Comparison of ENCODE assay signal across 10 mouse cellular contexts in genomic region chr2:84883942-84884341, GRCm38 (mm10). TPM values are rescaled to one million over a fixed set of nuclear protein-coding genes. Genes with fewer than 3 reads are reported as not detected.
DNase-seq lines count a peak whose midpoint lies in the region; ATAC-seq and TF ChIP-seq lines count a peak whose summit lies in the region.
"Had no signal": no experiment of that assay in that cellular context is flagged by ENCODE, and none has a peak within 500 bp of the region (broad histone marks: within the 10 kb centered on the region; RNA-seq: fewer than 3 reads in every experiment).

No protein-coding gene starts in this region.

- WGBS in kidney, postnatal 0 days: 85% methylated on average over 4 of the region's 4 CpGs
- 69% methylated on average over 4 of the region's 4 CpGs for WGBS in embryonic facial prominence, embryonic 13.5 days
- WGBS in midbrain, embryonic 10.5 days: 59% methylated on average over 4 of the region's 4 CpGs

- H3K4me2 ChIP-seq in kidney, postnatal 0 days (ENCODE audit: low read length): no peak overlapping the region; the same call in 1 of the 2 replicates
- H3K4me2 ChIP-seq in embryonic facial prominence, embryonic 13.5 days: peak overlapping the region; percentile 52

- no peak for TF ChIP-seq POLR2A in cortical plate, adult 2 months (IDR thresholded peaks at IDR 0.05; ENCODE audit: extremely low read depth, insufficient read depth, low read length)

- no peak for DNase-seq in kidney, postnatal 0 days (ENCODE audit: low spot score)
- no peak for DNase-seq in kidney, adult 9 months
- no peak for DNase-seq in midbrain, embryonic 10.5 days (ENCODE audit: low spot score)
- no peak for DNase-seq in ovary, postnatal 36 days (ENCODE audit: low spot score)
- DNase-seq: heart, adult 2 months; kidney, adult 11 months had no signal

- no peak for ATAC-seq in kidney, postnatal 0 days (replicated peaks; ENCODE audit: low FRiP score, low read depth)
- no peak for ATAC-seq in embryonic facial prominence, embryonic 13.5 days (ENCODE audit: insufficient number of reproducible peaks, insufficient read depth, low FRiP score, low TSS enrichment, low read depth)
- no peak for ATAC-seq in activated CD4-positive, CD25-positive, alpha-beta regulatory T cell, adult 4 months

- peaks cover 35% of the 10 kb centered on the region for H3K27me3 ChIP-seq in kidney, postnatal 0 days (ENCODE audit: insufficient read depth, low read length)
- H3K27me3 ChIP-seq in embryonic facial prominence, embryonic 13.5 days: peaks cover 90% of the 10 kb centered on the region
- peaks cover 93% of the 10 kb centered on the region for H3K27me3 ChIP-seq in midbrain, embryonic 10.5 days (ENCODE audit: low read depth, poor library complexity, severe bottlenecking)

- 0 out of 2 replicates have a peak overlapping the region, but pooled peaks have one; percentile 8 for H3K4me3 ChIP-seq in kidney, postnatal 0 days (replicated peaks; ENCODE audit: low read depth, low read length)
- peak overlapping the region; percentile 67 for H3K4me3 ChIP-seq in cortical plate, adult 2 months (ENCODE audit: insufficient read depth, low read length)
- no peak overlapping the region for H3K4me3 ChIP-seq in embryonic facial prominence, embryonic 13.5 days
- H3K4me3 ChIP-seq in midbrain, embryonic 10.5 days: peak overlapping the region; percentile 43; the same call in 1 of the 2 replicates
- H3K4me3 ChIP-seq: heart, adult 2 months; lung, embryonic 15.5 days had no signal

- H3K36me3 ChIP-seq in kidney, postnatal 0 days (ENCODE audit: insufficient read depth, low read length): no peaks in the 10 kb centered on the region
- H3K36me3 ChIP-seq in embryonic facial prominence, embryonic 13.5 days: no peaks in the 10 kb centered on the region
- H3K36me3 ChIP-seq in midbrain, embryonic 10.5 days: no peaks in the 10 kb centered on the region
- H3K36me3 ChIP-seq: lung, embryonic 15.5 days had no signal

- H3K27ac ChIP-seq in kidney, postnatal 0 days: no peak overlapping the region
- no peak overlapping the region for H3K27ac ChIP-seq in cortical plate, adult 2 months (ENCODE audit: insufficient read depth, low read length)
- no peak overlapping the region for H3K27ac ChIP-seq in embryonic facial prominence, embryonic 13.5 days
- H3K27ac ChIP-seq in midbrain, embryonic 10.5 days (replicated peaks): 0 out of 2 replicates have a peak overlapping the region, but pooled peaks have one; percentile 13
- H3K27ac ChIP-seq: heart, adult 2 months; lung, embryonic 15.5 days had no signal

- H3K9me3 ChIP-seq in kidney, postnatal 0 days (replicated peaks; ENCODE audit: low read length): no peaks in the 10 kb centered on the region
- H3K9me3 ChIP-seq in embryonic facial prominence, embryonic 13.5 days: no peaks in the 10 kb centered on the region
- H3K9me3 ChIP-seq in midbrain, embryonic 10.5 days (replicated peaks): no peaks in the 10 kb centered on the region
- H3K9me3 ChIP-seq: lung, embryonic 15.5 days had no signal

- peaks cover 16% of the 10 kb centered on the region; the same call in 1 of the 2 replicates for H3K4me1 ChIP-seq in kidney, postnatal 0 days (replicated peaks; ENCODE audit: insufficient read depth, low read length)
- H3K4me1 ChIP-seq in cortical plate, adult 2 months (ENCODE audit: control insufficient read depth, insufficient read depth, low read length): 0 out of 2 replicates have a peak, but pooled peaks cover 1% of the 10 kb centered on the region
- peaks cover 44% of the 10 kb centered on the region for H3K4me1 ChIP-seq in embryonic facial prominence, embryonic 13.5 days
- H3K4me1 ChIP-seq in midbrain, embryonic 10.5 days: peaks cover 67% of the 10 kb centered on the region

- H3K9ac ChIP-seq in kidney, postnatal 0 days (ENCODE audit: low read depth, low read length): no peak overlapping the region
- no peak overlapping the region for H3K9ac ChIP-seq in embryonic facial prominence, embryonic 13.5 days
- H3K9ac ChIP-seq: lung, embryonic 15.5 days had no signal

- TF ChIP-seq CTCF in kidney, postnatal 0 days (IDR thresholded peaks at IDR 0.05; ENCODE audit: low read depth): no peak
- no peak for TF ChIP-seq CTCF in cortical plate, adult 2 months (IDR thresholded peaks at IDR 0.05; ENCODE audit: extremely low read depth, insufficient read depth, low read length)

RNA-seq across cellular contexts. Expression of gene Rtn4rl2, which starts 2.6 kb away (rescaled TPM):
- polyA plus RNA-seq in kidney, postnatal 0 days (2015; fragmentation: Nextera tagmentation; extraction: Ambion mirVana): 1.1 and 1.3 TPM in 2 replicates
- polyA plus RNA-seq in cortical plate, adult 2 months (2012; rRNA removed): 73.3 and 76.9 TPM in 2 replicates
- 1.0 and 1.3 TPM in 2 replicates for polyA plus RNA-seq in embryonic facial prominence, embryonic 13.5 days (2015; fragmentation: Nextera tagmentation; extraction: Ambion mirVana)
- 1.4 and 1.8 TPM in 2 replicates for polyA plus RNA-seq in midbrain, embryonic 10.5 days (2016; fragmentation: Nextera tagmentation; extraction: Ambion mirVana)
- not detected for polyA plus RNA-seq in activated CD4-positive, CD25-positive, alpha-beta regulatory T cell, adult 4 months (2017; shearing (Covaris generic))

RNA-seq across cellular contexts. Expression of gene Slc43a1, which starts 45.3 kb away (rescaled TPM):
- 8.3 and 8.5 TPM in 2 replicates for polyA plus RNA-seq in kidney, postnatal 0 days (2015; fragmentation: Nextera tagmentation; extraction: Ambion mirVana)
- polyA plus RNA-seq in cortical plate, adult 2 months (2012; rRNA removed): 0.13 and 0.52 TPM in 2 replicates
- polyA plus RNA-seq in embryonic facial prominence, embryonic 13.5 days (2015; fragmentation: Nextera tagmentation; extraction: Ambion mirVana): 16.5 and 17.0 TPM in 2 replicates
- 22.4 and 26.1 TPM in 2 replicates for polyA plus RNA-seq in midbrain, embryonic 10.5 days (2016; fragmentation: Nextera tagmentation; extraction: Ambion mirVana)
- polyA plus RNA-seq in activated CD4-positive, CD25-positive, alpha-beta regulatory T cell, adult 4 months (2017; shearing (Covaris generic)): 1 to 10 TPM; 3.7 to 7.6 TPM

RNA-seq across cellular contexts. Expression of gene Slc43a3, which starts 52.4 kb away (rescaled TPM):
- 36.7 and 41.4 TPM in 2 replicates for polyA plus RNA-seq in kidney, postnatal 0 days (2015; fragmentation: Nextera tagmentation; extraction: Ambion mirVana)
- 0.68 and 0.92 TPM in 2 replicates for polyA plus RNA-seq in cortical plate, adult 2 months (2012; rRNA removed)
- polyA plus RNA-seq in embryonic facial prominence, embryonic 13.5 days (2015; fragmentation: Nextera tagmentation; extraction: Ambion mirVana): 32.7 and 33.0 TPM in 2 replicates
- polyA plus RNA-seq in midbrain, embryonic 10.5 days (2016; fragmentation: Nextera tagmentation; extraction: Ambion mirVana): 22.1 and 24.7 TPM in 2 replicates
- 10 to 100 TPM; 15.5 to 15.6 TPM for polyA plus RNA-seq in activated CD4-positive, CD25-positive, alpha-beta regulatory T cell, adult 4 months (2017; shearing (Covaris generic))

RNA-seq across cellular contexts. Expression of gene Timm10, which starts 57.1 kb away (rescaled TPM):
- polyA plus RNA-seq in kidney, postnatal 0 days (2015; fragmentation: Nextera tagmentation; extraction: Ambion mirVana): 63.6 and 71.1 TPM in 2 replicates
- polyA plus RNA-seq in cortical plate, adult 2 months (2012; rRNA removed): 82.0 and 85.7 TPM in 2 replicates
- polyA plus RNA-seq in embryonic facial prominence, embryonic 13.5 days (2015; fragmentation: Nextera tagmentation; extraction: Ambion mirVana): 40.4 and 47.6 TPM in 2 replicates
- 56.4 and 64.0 TPM in 2 replicates for polyA plus RNA-seq in midbrain, embryonic 10.5 days (2016; fragmentation: Nextera tagmentation; extraction: Ambion mirVana)
- polyA plus RNA-seq in activated CD4-positive, CD25-positive, alpha-beta regulatory T cell, adult 4 months (2017; shearing (Covaris generic)): 10 to 100 TPM; 36.8 to 40.4 TPM

Comparison
In these comparisons a context has a peak if more than half of its experiments do, and no peak if none do; other contexts are left out.
1. RNA of gene Rtn4rl2, which starts 2.6 kb away (polyA plus RNA-seq): 73.3 to 76.9 TPM in cortical plate, adult 2 months; 1.4 to 1.8 TPM in midbrain, embryonic 10.5 days, 1.0 to 1.3 TPM in embryonic facial prominence, embryonic 13.5 days, 1.1 to 1.3 TPM in kidney, postnatal 0 days and not detected in activated CD4-positive, CD25-positive, alpha-beta regulatory T cell, adult 4 months; every median in the first group is over 10 times any median in the second.